Mouse (Mus musculus) embryo, embryonic 10 days (tissue): ENCODE measurements around the gene Zfp410.

Experiments
- DNase-seq: peaks from one replicate; pipeline ENCODE4 v3.0.0-alpha.2; 2015; ENCODE audit warnings: low spot score

The Zfp410 gene

GRCm38 (mm10) chr12:84361555-84362489, 45.2 kb downstream of the Zfp410 start, which contains the start of the genes Coq6 and Fam161b:
Coq6 (plus strand) TSS chr12:84361657.
Fam161b (minus strand) TSS chr12:84361833.
- peak; percentile 98 for DNase-seq

- DNase-seq: no peak
Observed at GRCm38 (mm10) chr12:84362872-84363271, 46.2 kb downstream of the Zfp410 start.

GRCm38 (mm10) chr12:84364291-84364690, 47.6 kb downstream of the Zfp410 start:
- DNase-seq: no peak

- no peak for DNase-seq
Observed at GRCm38 (mm10) chr12:84365137-84365536, 48.5 kb downstream of the Zfp410 start.

GRCm38 (mm10) chr12:84366971-84367370, 50.3 kb downstream of the Zfp410 start:
- DNase-seq: no peak

- DNase-seq: no peak
Observed at GRCm38 (mm10) chr12:84371647-84372046, 55.0 kb downstream of the Zfp410 start.

GRCm38 (mm10) chr12:84373831-84374481, 57.3 kb downstream of the Zfp410 start:
- DNase-seq: no peak

- DNase-seq: no peak
Observed at GRCm38 (mm10) chr12:84382369-84382768, 65.7 kb downstream of the Zfp410 start.

DNA sequence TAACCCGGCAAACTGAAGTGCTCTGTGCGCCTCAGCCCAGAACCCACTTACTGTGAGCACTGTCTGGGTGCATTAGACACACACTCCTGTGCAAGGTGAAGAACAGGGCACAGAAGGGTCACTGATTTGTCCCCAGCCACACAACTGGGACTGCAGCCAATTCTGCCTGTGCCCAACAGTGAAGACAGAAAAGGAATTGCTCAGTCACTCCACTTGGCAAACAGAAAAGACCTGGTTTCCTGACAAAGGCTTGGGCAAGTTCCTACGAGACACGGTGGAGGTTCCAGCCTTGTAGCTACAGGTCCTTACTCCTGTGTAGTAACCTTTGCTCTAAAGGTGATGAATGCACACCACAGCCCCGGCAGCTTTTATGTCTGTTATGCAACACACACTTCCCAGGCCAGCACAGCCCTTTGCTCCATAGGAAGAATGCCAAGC, 68.0 kb downstream of the Zfp410 start:
- no peak for DNase-seq

- DNase-seq: no peak
Observed at GRCm38 (mm10) chr12:84385408-84385807, 68.8 kb downstream of the Zfp410 start.

DNA sequence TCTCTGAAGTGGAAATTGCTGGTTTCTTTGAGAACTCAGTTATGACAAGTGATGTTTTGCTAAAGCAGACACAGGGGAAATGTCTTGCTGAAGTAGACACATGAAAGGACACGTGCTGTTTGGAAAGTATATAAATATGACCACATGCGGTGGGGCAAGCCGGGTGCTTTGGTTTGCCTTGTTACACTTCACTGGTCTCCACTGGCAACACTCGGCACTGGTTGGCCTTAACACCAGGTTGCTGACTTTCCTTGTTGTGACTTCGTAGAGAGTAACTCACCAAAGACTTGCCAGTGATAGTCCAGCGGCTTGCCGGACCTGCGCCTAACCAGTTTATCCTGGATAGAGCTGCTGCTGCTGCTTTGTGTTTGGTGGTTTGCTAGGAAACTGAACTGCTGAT, 71.4 kb downstream of the Zfp410 start:
- DNase-seq: no peak

- DNase-seq: no peak
Observed at GRCm38 (mm10) chr12:84388774-84389400, 72.2 kb downstream of the Zfp410 start.

DNA sequence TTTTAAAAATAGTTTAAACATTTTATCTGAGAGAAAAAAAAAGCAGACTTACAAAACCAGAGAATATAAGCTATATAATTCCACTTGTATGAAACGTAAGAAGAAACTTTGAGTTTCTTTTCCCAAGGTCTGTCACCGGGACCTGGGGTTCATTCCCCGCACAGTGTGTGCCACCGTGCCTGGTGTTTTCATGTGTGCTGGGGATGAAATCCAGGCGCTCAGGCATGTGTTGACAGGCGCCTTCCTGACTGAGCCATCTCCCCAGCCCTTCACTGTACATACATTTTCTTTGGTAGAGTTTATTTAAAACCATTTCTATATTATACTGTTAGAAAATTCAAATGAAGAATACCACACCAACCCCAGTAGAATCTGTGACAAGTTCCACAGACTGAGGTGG, 73.7 kb downstream of the Zfp410 start:
- no peak for DNase-seq

- DNase-seq: no peak
Observed at GRCm38 (mm10) chr12:84392681-84393080, 76.0 kb downstream of the Zfp410 start.
